Mouse (Mus musculus): ENCODE results near the gene Nbea. TPM values are rescaled to one million over a fixed set of nuclear protein-coding genes. Genes with fewer than 3 reads are reported as not detected.
A peak's percentile ranks its signal among the peaks of the same experiment; 100 is the strongest.

Nbea gene
- polyA plus RNA-seq, 1 experiment from 2014 or later = 6.0 TPM

DNA sequence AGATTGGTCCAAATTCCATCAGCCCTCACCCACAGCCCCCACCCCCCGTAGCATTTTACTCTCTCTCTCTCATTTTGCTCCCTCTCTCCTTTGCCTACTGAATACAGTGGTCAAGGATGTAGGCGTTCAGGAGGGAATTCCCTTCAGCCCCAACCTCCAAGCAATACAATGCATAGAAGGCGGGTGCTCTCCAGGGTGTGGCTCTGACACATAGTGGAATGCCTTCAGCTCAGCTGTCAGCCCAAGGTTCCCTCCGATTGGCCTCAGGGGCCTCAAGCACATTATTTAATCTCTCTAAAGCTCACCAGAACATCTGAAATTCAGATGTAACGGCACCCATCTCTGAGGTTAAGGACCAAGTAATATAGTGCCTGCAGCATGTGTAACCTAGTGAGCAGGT lies 590.2 kb downstream of the Nbea start:
- no peaks in the 10 kb centered on the region for H3K36me3 ChIP-seq
- H3K4me3 ChIP-seq = no peak overlapping the region
- no peak overlapping the region for H3K4me2 ChIP-seq
- H3K27ac ChIP-seq = no peak overlapping the region
- H3K9ac ChIP-seq = no peak overlapping the region
- WGBS = 73% methylated on average over 5 of the region's 5 CpGs
- no peaks in the 10 kb centered on the region for H3K9me3 ChIP-seq
- ATAC-seq (ENCODE audit: borderline replicate concordance, extremely low read depth, low FRiP score, low TSS enrichment) = no peak
- H3K4me1 ChIP-seq = peaks cover 3% of the 10 kb centered on the region
- no peaks in the 10 kb centered on the region for H3K27me3 ChIP-seq

DNA sequence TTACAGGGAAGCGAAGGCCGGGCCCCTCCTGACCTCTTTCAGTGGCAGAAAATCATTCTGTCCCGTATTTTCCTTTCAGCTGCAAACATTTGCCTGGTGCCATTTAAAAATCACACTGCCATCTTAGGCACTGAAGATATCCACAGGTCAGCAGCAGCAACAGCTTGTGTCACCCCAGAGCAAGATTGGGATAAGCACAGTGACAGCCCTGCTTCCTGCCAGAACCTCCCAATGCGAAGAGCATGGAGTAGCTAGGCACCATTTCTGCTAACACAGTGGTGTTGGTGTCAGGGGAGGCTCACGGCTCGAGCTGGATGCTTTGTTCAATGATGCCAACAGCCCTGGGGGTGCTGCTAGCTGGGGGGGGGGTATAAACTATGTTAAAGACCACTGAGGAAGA lies 592.8 kb downstream of the Nbea start:
- Histone ChIP-seq H3K9me3 (no peaks in the 10 kb centered on the region), H3K4me2 (no peak overlapping the region), H3K4me3 (no peak overlapping the region), H3K9ac (no peak overlapping the region), H3K4me1 (peaks cover 10% of the 10 kb centered on the region), H3K27me3 (no peaks in the 10 kb centered on the region), H3K36me3 (no peaks in the 10 kb centered on the region), H3K27ac (no peak overlapping the region)
- no peak for ATAC-seq (ENCODE audit: borderline replicate concordance, extremely low read depth, low FRiP score, low TSS enrichment)
- WGBS = 59% methylated on average over 6 of the region's 6 CpGs

DNA sequence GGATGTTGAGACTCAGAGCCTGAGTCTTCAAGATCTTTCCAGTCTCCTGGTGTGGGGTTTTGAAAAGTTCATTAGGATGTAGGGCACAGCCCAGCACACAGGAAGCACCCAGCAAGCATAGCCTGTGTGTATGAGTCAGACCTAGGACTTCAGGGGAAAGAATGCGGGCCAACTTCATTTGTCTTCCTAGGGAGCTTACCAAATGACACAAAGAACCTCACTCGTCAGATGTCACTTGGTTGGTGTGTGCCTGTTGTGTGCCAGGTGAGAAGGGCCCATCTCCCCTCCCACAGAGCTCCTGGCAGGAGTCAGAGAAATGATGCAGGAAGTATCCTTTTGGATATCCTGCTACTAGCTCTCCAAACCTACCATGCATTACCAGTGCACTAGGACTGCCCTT lies 593.2 kb downstream of the Nbea start:
- ATAC-seq (ENCODE audit: borderline replicate concordance, extremely low read depth, low FRiP score, low TSS enrichment) = no peak
- 48% methylated on average over 2 of the region's 2 CpGs for WGBS
- H3K36me3 ChIP-seq = no peaks in the 10 kb centered on the region
- no peak overlapping the region for H3K27ac ChIP-seq
- no peaks in the 10 kb centered on the region for H3K27me3 ChIP-seq
- no peaks in the 10 kb centered on the region for H3K9me3 ChIP-seq
- H3K4me3 ChIP-seq = no peak overlapping the region
- no peak overlapping the region for H3K4me2 ChIP-seq
- H3K9ac ChIP-seq = no peak overlapping the region
- H3K4me1 ChIP-seq = peaks cover 10% of the 10 kb centered on the region

DNA sequence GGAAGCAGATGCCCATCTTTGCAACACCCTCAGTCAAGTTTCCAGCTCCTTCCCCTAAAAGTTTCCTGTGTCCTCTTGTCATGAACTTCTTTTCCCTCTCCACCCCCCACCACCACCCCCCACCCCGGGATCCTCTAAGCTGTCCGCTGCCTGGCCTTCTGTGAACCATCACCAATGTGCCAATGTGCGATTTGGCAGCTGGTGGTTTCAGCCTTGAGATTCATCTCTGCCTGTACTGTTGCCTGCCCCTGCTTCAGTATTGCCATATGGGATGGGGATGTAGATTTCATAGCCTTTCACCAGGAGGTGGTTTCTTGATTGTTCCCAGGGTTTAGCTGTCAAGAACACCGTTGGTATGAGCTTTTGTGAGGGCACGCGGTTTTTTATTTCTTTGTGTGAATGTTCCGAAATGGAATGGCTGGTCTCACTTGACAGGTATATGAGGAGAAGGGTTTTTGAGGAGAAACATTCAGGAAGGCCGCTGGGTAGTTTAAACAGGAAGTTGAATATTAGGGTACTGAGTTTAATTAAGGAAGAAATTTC lies 594.0 kb downstream of the Nbea start:
- Histone ChIP-seq H3K4me1 (peaks cover 10% of the 10 kb centered on the region), H3K9me3 (no peaks in the 10 kb centered on the region), H3K27ac (no peak overlapping the region), H3K36me3 (no peaks in the 10 kb centered on the region), H3K4me3 (no peak overlapping the region), H3K27me3 (no peaks in the 10 kb centered on the region), H3K4me2 (no peak overlapping the region), H3K9ac (no peak overlapping the region)
- 56% methylated on average over 8 of the region's 8 CpGs for WGBS
- no peak for ATAC-seq (ENCODE audit: borderline replicate concordance, extremely low read depth, low FRiP score, low TSS enrichment)

DNA sequence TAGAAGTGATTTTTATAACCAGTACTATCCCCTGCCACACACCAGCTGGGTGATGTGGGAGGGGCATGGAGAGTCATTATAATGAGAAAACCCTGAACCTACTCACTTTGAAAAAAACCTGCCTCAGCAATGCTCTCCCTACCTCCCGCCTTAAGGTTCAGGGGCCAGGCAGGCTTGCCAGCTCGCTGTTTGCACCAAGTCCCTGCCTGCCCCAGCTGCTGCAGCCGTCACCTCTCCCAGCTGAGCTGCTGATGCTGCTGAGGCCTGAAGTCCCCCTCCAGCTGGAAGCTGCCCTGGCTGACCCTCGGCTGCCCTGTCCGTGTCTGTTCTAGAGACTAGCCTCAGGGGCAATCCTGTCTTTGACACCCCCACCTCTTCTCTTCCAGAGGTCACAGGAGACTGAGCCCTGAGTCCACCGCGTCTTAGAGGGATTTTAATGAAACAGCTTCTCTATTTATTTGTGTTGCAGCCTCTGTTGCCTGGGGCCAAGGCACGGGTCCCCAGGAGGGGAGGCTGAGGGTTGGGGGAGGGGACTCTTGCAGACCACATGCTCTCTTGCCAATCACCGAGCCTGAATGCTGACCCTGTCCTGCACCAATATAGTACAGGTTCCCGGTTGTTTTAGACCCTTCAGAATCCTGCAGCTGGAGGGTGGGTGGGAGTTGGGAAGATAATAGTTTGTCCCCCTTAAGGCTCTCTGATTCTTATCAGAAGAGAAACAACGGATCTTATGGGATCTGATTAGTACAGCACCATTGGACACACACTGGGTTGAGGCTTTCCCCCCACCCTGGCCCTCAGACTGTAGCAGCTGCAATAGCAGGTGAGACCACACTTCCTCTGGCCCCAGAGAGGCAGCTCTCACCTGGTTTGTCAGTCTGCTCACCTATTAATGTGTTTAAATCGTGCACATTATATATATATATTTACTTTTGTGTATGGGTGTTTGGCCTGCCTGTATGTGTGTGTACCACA lies 595.2 kb downstream of the Nbea start:
- no peak overlapping the region for H3K9ac ChIP-seq
- WGBS = 16% methylated on average over 12 of the region's 12 CpGs
- H3K36me3 ChIP-seq = no peaks in the 10 kb centered on the region
- no peak overlapping the region for H3K4me2 ChIP-seq
- H3K9me3 ChIP-seq = no peaks in the 10 kb centered on the region
- no peak overlapping the region for H3K4me3 ChIP-seq
- H3K27ac ChIP-seq = no peak overlapping the region
- H3K4me1 ChIP-seq = peaks cover 10% of the 10 kb centered on the region
- ATAC-seq (ENCODE audit: borderline replicate concordance, extremely low read depth, low FRiP score, low TSS enrichment) = peak; percentile 31; the same call in 1 of the 2 replicates
- no peaks in the 10 kb centered on the region for H3K27me3 ChIP-seq

DNA sequence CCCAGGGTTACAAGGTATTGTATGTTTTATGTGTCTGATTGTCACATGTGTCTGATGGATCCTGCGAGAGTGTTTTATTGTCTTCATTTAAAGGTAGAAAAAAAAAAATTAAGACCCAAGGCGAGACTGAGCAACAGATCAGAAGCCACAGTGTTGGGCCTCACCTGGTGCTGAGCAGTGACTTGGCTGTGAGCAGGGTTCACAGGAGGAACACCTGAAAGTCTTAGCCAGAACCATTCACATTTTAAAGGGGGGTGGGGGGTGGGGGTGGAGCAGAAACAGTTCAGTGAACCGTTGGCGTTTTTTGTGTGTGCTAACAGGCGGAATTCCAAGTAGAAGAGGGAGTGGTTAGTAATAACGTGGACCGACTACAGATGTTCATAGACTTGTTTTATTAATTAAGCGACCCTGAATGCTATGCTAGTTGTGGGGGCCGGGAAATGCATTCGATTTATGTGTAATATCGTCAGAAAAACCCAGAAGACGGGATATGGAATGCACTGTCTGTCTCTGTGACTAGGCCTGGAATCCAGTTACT lies 596.0 kb downstream of the Nbea start:
- WGBS = 40% methylated on average over 12 of the region's 12 CpGs
- H3K4me3 ChIP-seq = no peak overlapping the region
- H3K27ac ChIP-seq = no peak overlapping the region
- H3K4me2 ChIP-seq = no peak overlapping the region
- H3K9ac ChIP-seq = no peak overlapping the region
- no peaks in the 10 kb centered on the region for H3K36me3 ChIP-seq
- peaks cover 10% of the 10 kb centered on the region for H3K4me1 ChIP-seq
- no peaks in the 10 kb centered on the region for H3K9me3 ChIP-seq
- ATAC-seq (ENCODE audit: borderline replicate concordance, extremely low read depth, low FRiP score, low TSS enrichment) = no peak
- no peaks in the 10 kb centered on the region for H3K27me3 ChIP-seq
